Mouse (Mus musculus): ENCODE data around the gene Tekt4.
A peak's percentile ranks its signal among the peaks of the same experiment; 100 is the strongest.

Gene Tekt4

GRCm38 (mm10) chr17:25475946-25476744, 21.7 kb downstream of the Tekt4 start:
- DNase-seq (ENCODE audit: low read depth), result peak; percentile 49

GRCm38 (mm10) chr17:25480152-25480551, 25.7 kb downstream of the Tekt4 start:
- no peak for DNase-seq (ENCODE audit: low read depth)

GRCm38 (mm10) chr17:25480820-25481219, 26.4 kb downstream of the Tekt4 start:
- DNase-seq (ENCODE audit: low read depth), result no peak

- DNase-seq (ENCODE audit: low read depth), result no peak
Observed at GRCm38 (mm10) chr17:25482092-25482491, 27.7 kb downstream of the Tekt4 start.

- no peak for DNase-seq (ENCODE audit: low read depth)
Observed at GRCm38 (mm10) chr17:25497013-25497412, 42.6 kb downstream of the Tekt4 start, which contains the start of gene Sstr5. Gene Sstr5 (minus strand): TSS chr17:25497288.

- no peak for DNase-seq (ENCODE audit: low read depth)
Observed at GRCm38 (mm10) chr17:25502599-25502998, 48.2 kb downstream of the Tekt4 start.

GRCm38 (mm10) chr17:25507799-25508198, 53.4 kb downstream of the Tekt4 start:
- peak; percentile 34 for DNase-seq (ENCODE audit: low read depth)

- DNase-seq (ENCODE audit: low read depth), result peak; percentile 29
Observed at GRCm38 (mm10) chr17:25508860-25509577, 54.6 kb downstream of the Tekt4 start.

- DNase-seq (ENCODE audit: low read depth), result no peak
Observed at GRCm38 (mm10) chr17:25510074-25510830, 55.8 kb downstream of the Tekt4 start.

GRCm38 (mm10) chr17:25511876-25512275, 57.5 kb downstream of the Tekt4 start:
- DNase-seq (ENCODE audit: low read depth), result no peak

- DNase-seq (ENCODE audit: low read depth), result no peak
Observed at GRCm38 (mm10) chr17:25514055-25514454, 59.6 kb downstream of the Tekt4 start.

GRCm38 (mm10) chr17:25516315-25516714, 61.9 kb downstream of the Tekt4 start:
- DNase-seq (ENCODE audit: low read depth), result no peak

GRCm38 (mm10) chr17:25518144-25518543, 63.7 kb downstream of the Tekt4 start:
- no peak for DNase-seq (ENCODE audit: low read depth)

- no peak for DNase-seq (ENCODE audit: low read depth)
Observed at GRCm38 (mm10) chr17:25519511-25519910, 65.1 kb downstream of the Tekt4 start.

- DNase-seq (ENCODE audit: low read depth), result no peak
Observed at GRCm38 (mm10) chr17:25520492-25520891, 66.1 kb downstream of the Tekt4 start.

GRCm38 (mm10) chr17:25522080-25522479, 67.7 kb downstream of the Tekt4 start:
- no peak for DNase-seq (ENCODE audit: low read depth)

Measured in c-Kit-positive CD71-negative TER-119-negative erythroid progenitor cells, embryonic 14.5 days (primary cell).